Mouse (Mus musculus) lung, adult 2 months (tissue): ENCODE measurements around the gene Zc3h10. TPM values are rescaled to one million over a fixed set of nuclear protein-coding genes. Genes with fewer than 3 reads are reported as not detected.

ENCODE experiments used
- DNase-seq: peaks from one replicate; pipeline ENCODE4 v3.0.0; 2022
- H3K4me1 ChIP-seq: fragments of 200-500 bp; 2 replicates; pipeline ENCODE4 v1.6.1; 2011; ENCODE audit warnings: low read length; ENCODE audit not compliant: control insufficient read depth, insufficient read depth
- H3K4me3 ChIP-seq: fragments of 200-500 bp; replicated peaks from 2 replicates; pipeline ENCODE3; 2011; ENCODE audit warnings: low read depth, mild to moderate bottlenecking, control low read depth, low read length; ENCODE audit errors: extremely low read depth
- CTCF ChIP-seq: fragments of 200-500 bp; IDR thresholded peaks from 2 replicates; pipeline ENCODE4 v1.5.1; 2011; ENCODE audit warnings: mild to moderate bottlenecking, low read length, control low read depth; ENCODE audit not compliant: insufficient read depth
- POLR2A ChIP-seq: fragments of 200-500 bp; IDR thresholded peaks from 2 replicates; pipeline ENCODE4 v1.6.1; 2011; ENCODE audit warnings: low read depth, mild to moderate bottlenecking, control low read depth, low read length, borderline replicate concordance; ENCODE audit errors: extremely low read depth
- WGBS: fragments of 180-500 bp; shearing (Covaris S2); methylation state at CpG from one replicate; pipeline ENCODE4 v1.1.7; 2018; 5-methylcytosine and 5-hydroxymethylcytosine counted together
- polyA plus RNA-seq: library from polyadenylated mRNA; depleted of rRNA; stranded (reverse); fragments of >200 nt; gene quantifications from 2 replicates; pipeline ENCODE4 v1.2.3, GENCODE M21; 2012

The Zc3h10 gene
- polyA plus RNA-seq, 1 experiment, result 13.2 TPM

GRCm38 (mm10) chr10:128544674-128545569 is 2.7 kb downstream of the Zc3h10 start:
- peaks cover 2% of the 10 kb centered on the region for H3K4me1 ChIP-seq
- 93% methylated on average over 37 of the region's 37 CpGs for WGBS
- DNase-seq, result no peak
- no peak overlapping the region for H3K4me3 ChIP-seq
- TF ChIP-seq CTCF (no peak), POLR2A (no peak)

GRCm38 (mm10) chr10:128544151-128544657 is 3.4 kb downstream of the Zc3h10 start:
- TF ChIP-seq CTCF, result no peak
- no peak for TF ChIP-seq POLR2A
- DNase-seq, result no peak
- Histone ChIP-seq H3K4me3 (no peak overlapping the region), H3K4me1 (peaks cover 2% of the 10 kb centered on the region)
- 95% methylated on average over 15 of the region's 15 CpGs for WGBS

GRCm38 (mm10) chr10:128543100-128543499 is 4.5 kb downstream of the Zc3h10 start:
- H3K4me1 ChIP-seq, result peaks cover 2% of the 10 kb centered on the region
- no peak for TF ChIP-seq POLR2A
- no peak for TF ChIP-seq CTCF
- 64% methylated on average over 2 of the region's 2 CpGs for WGBS
- no peak overlapping the region for H3K4me3 ChIP-seq
- DNase-seq, result no peak

GRCm38 (mm10) chr10:128538340-128538870 is 9.2 kb downstream of the Zc3h10 start:
- TF ChIP-seq CTCF, result no peak
- TF ChIP-seq POLR2A, result no peak
- Histone ChIP-seq H3K4me1 (peaks cover 6% of the 10 kb centered on the region), H3K4me3 (no peak overlapping the region)
- WGBS, result 93% methylated on average over 1 of the region's 1 CpGs
- DNase-seq, result no peak

- Histone ChIP-seq H3K4me1 (peaks cover 6% of the 10 kb centered on the region), H3K4me3 (no peak overlapping the region)
- peak; percentile 87 for DNase-seq
- no peak for TF ChIP-seq POLR2A
- TF ChIP-seq CTCF, result peak; percentile 71
- 12% methylated on average over 18 of the region's 18 CpGs for WGBS
Measured at GRCm38 (mm10) chr10:128536266-128536940, 11.2 kb downstream of the Zc3h10 start.

- Histone ChIP-seq H3K4me3 (no peak overlapping the region), H3K4me1 (peaks cover 6% of the 10 kb centered on the region)
- WGBS, result 67% methylated on average over 4 of the region's 4 CpGs
- no peak for DNase-seq
- no peak for TF ChIP-seq POLR2A
- no peak for TF ChIP-seq CTCF
Measured at GRCm38 (mm10) chr10:128535624-128536265, 11.8 kb downstream of the Zc3h10 start.

GRCm38 (mm10) chr10:128535206-128535605 is 12.4 kb downstream of the Zc3h10 start:
- peaks cover 6% of the 10 kb centered on the region for H3K4me1 ChIP-seq
- TF ChIP-seq CTCF (no peak), POLR2A (no peak)
- no peak for DNase-seq
- WGBS, result 86% methylated on average over 2 of the region's 2 CpGs
- no peak overlapping the region for H3K4me3 ChIP-seq

- TF ChIP-seq CTCF (no peak), POLR2A (no peak)
- 24% methylated on average over 28 of the region's 28 CpGs for WGBS
- Histone ChIP-seq H3K4me1 (peaks cover 4% of the 10 kb centered on the region; the same call in 1 of the 2 replicates), H3K4me3 (peak overlapping the region; percentile 64)
- DNase-seq, result no peak
Measured at GRCm38 (mm10) chr10:128526366-128527356, 20.9 kb downstream of the Zc3h10 start.
